Mouse (Mus musculus) forebrain, embryonic 11.5 days (tissue): ENCODE measurements around the gene Alg12. TPM values are rescaled to one million over a fixed set of nuclear protein-coding genes. Genes with fewer than 3 reads are reported as not detected.

Source experiments
- polyA plus RNA-seq: library from polyadenylated mRNA; unstranded; fragments of >200 nt; fragmentation: Nextera tagmentation; extraction: Ambion mirVana; gene quantifications from 2 replicates; pipeline ENCODE4 v1.2.1, GENCODE M21; 2014

Alg12 gene
- polyA plus RNA-seq, 1 experiment from 2014 or later: 10.8 TPM

Other genes starting within 250 kb of the Alg12 start
- gene Zdhhc25, start 219.0 kb downstream of the Alg12 start, polyA plus RNA-seq: not detected in 2 replicates
- gene Brd1, start 85.1 kb downstream of the Alg12 start, polyA plus RNA-seq: 29.0 TPM in 2 replicates
- 43.6 and 47.2 TPM in 2 replicates for gene Zbed4, start 67.7 kb downstream of the Alg12 start, polyA plus RNA-seq
- gene Creld2, start 328 bp upstream of the Alg12 start, polyA plus RNA-seq: 79.4 and 89.4 TPM in 2 replicates
- gene Pim3, start 42.9 kb upstream of the Alg12 start, polyA plus RNA-seq: 42.0 and 42.7 TPM in 2 replicates
- 0.08 TPM in 1 of 2 replicates, not detected in the other for gene Ttll8, start 135.1 kb upstream of the Alg12 start, polyA plus RNA-seq
- gene Mlc1, start 159.7 kb upstream of the Alg12 start, polyA plus RNA-seq: 12.5 TPM in 2 replicates
- gene Mov10l1, start 163.6 kb upstream of the Alg12 start, polyA plus RNA-seq: not detected in 2 replicates
- gene Panx2, start 240.4 kb upstream of the Alg12 start, polyA plus RNA-seq: 0.71 and 0.83 TPM in 2 replicates